Mouse (Mus musculus) erythroblast, adult 5-6 weeks (primary cell): Measurements from ENCODE around the gene Axin1. TPM values are rescaled to one million over a fixed set of nuclear protein-coding genes. Genes with fewer than 3 reads are reported as not detected.
"Not testable (repeated sequence)": the region's sequence is repeated elsewhere in the genome, so short reads cannot be mapped to it uniquely, and the experiment has no call there.

ENCODE experiments used
- ATAC-seq: replicated peaks from 2 replicates; pipeline ENCODE4 v1.8.0; 2016; ENCODE audit warnings: moderate number of reproducible peaks, mild to moderate bottlenecking, moderate TSS enrichment, inconsistent platforms; ENCODE audit not compliant: poor library complexity, low FRiP score, severe bottlenecking
- total RNA-seq, 2 experiments: library from RNA; stranded (forward) in 1 of 2; stranded (reverse) in 1 of 2; fragments of 150-400 nt in 1 of 2; fragments of 200-764, 138-1000 nt in 1 of 2; gene quantifications; 2 replicates each; pipeline versions ENCODE4 v1.2.3 to v1.2.4; 2015 to 2017; ENCODE audit warnings: low replicate concordance in 2 of 2

Gene Axin1
- total RNA-seq (2015; ENCODE audit: low replicate concordance) (5.6 and 6.3 TPM in 2 replicates), total RNA-seq (2017; ENCODE audit: low replicate concordance) (29.1 and 33.9 TPM in 2 replicates)

DNA sequence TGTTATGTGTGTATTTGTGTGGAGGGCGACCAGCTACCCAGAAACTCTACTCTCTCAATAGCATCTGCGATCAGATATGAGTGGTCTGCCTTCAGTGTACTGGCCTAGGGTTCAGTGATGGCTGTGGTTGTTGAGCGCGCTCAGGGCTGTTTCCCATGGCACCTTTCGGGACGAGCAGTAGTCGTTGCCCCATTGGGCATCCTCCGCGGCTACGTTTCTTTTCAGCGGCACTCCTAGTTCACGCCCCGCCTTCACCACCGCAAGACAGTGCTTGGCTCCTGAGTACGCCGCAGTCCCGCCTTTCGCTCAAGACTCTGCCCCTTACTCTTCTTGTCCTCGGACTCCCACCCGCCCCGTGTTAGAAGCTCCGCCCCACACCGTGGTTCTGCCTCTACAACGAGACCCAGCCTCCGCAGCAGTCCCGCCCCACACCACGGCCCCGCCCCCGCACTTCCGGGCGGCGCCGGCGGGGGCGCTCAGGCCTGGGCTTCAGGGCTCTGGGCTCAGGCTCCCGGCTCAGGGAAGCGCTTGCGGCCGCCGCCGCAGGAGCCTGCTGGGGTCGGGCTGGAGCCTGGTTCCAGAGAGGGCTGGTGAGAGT, at the start of gene Axin1:
Gene Axin1, plus strand, starts transcription at position 450 of the 598 bp plus-strand sequence.
- ATAC-seq: peak; percentile 92

DNA sequence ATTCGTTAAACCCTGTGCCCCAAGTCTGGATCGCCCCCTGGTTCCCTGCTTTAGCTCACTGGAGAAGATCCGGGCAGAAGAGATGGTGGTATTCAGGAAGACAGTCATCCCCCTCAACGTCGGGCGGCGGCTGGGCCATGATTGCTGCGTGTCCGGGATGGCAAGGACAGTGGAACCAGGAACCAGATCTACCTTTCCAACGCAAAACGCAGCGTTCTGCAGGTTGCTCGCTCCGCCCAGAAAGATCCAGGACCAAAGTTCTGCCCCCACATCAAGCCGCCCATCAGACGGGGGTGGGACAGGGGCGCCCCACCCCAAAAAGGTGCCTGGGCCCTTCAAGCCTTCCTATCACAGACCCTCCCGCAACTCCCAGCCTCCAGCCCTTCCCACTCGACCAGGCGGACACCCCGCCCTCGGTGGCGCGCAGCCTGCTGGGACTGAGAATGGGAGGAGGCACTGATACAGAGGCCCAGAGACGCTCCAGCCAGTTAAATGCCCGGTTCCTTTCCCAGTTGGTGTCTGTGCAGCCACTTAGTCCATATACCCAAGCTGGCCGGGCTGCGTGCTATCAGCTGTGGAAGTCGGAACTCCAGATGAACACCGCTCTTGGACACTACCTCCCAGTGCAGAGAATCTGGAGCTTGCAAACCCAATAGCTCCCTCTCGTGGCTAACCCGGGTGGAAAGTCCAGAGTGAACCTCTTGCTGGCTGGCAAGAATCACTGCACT, 48.4 kb upstream of the Axin1 start, which contains the start of gene Decr2:
Gene Decr2, minus strand, starts transcription at position 433 of the 728 bp plus-strand sequence.
- peak; percentile 87 for ATAC-seq

DNA sequence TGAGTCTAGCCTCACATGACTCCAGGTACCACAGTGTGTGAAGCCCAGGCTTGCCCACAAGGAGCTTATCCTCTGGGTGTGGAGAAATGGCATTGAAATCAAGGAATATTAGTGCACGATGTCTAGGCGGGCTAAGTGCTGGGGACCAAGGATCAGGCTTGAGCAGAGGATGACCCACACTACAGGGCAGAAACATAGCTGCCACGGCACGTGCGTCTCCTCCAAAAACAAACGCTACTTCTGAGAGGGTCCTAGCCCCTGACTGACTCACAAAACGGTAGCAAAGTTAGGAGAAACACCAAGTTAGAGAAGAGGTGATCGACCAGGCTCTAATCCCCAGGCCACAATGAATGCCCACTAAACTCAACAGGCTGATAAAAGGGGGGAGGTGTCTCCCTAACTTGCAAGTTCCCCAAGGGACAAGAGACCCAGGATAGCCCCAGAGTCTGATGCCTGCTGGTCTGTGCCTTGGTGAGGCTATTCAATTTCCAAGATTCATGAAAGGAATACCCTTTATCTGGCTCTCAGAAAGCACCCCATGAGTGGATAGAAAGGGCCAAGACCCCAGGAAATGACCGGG, 43.9 kb upstream of the Axin1 start:
- no peak for ATAC-seq

DNA sequence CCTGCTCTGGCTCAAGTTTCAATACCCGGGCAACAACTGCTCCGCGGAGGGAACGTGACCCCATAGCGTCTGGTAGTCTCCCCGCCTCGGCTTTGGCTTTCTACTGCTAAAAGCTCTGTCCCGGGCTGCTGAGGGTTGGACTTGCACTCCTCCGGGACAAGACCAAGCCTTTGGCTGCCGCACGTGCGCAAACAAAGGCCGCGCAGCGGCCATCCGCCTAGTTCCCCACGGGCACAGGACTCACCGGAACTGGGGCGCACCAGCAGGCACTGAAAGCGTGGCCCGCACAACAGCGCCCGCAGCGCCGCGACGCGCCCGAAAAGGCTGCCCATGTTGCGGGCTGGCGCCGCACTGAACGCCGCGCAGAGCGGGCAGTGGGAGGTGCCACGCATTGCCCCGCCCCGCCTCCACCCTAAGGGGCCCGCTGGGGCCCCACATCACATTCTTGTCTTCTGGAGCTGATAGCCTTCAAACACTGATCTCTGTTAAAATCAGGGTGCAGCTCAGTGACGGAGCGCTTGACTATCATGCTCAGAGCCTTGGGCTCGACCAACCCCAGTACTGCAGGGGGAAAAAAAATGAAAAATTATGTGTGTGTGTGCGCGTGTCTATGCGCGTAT, 43.3 kb upstream of the Axin1 start, which contains the start of gene Nme4:
Gene Nme4, minus strand, starts transcription at position 482 of the 620 bp plus-strand sequence.
- peak; percentile 61 for ATAC-seq

DNA sequence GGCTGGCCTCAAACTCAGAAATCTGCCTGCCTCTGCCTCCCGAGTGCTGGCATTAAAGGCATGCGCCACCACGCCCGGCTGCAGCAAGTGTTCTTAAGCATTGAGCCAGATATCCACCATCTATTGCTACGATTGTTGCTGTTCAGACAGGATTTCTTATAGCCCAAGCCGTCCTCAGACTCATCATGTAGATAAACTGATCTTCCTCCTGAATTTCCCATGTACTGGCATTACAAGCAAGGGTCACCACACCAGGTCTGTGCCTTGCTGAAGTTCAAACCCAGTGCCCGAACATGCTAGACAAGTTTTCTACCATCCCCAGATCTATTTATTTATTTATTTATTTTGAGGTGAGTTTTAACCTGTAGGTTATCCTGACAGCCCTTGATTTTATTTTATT, 40.0 kb upstream of the Axin1 start:
- no peak for ATAC-seq

DNA sequence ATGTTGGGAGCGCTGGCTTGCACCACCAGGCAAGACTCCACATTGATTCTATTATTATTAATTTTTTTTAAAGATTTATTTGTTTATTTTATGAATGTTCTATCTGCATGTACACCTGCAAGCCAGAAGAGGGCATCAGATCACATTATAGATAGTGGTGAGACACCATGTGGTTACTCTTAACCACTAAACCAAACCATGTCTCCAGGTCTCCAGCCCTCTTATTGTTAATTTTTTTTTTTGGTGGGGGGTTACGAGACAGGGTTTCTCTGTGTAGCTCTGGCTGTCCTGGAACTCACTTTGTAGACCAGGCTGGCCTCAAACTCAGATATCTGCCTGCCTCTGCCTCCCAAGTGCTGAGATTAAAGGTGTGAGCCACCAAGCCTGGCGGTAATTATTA, 39.2 kb upstream of the Axin1 start:
- not testable (repeated sequence) for ATAC-seq

DNA sequence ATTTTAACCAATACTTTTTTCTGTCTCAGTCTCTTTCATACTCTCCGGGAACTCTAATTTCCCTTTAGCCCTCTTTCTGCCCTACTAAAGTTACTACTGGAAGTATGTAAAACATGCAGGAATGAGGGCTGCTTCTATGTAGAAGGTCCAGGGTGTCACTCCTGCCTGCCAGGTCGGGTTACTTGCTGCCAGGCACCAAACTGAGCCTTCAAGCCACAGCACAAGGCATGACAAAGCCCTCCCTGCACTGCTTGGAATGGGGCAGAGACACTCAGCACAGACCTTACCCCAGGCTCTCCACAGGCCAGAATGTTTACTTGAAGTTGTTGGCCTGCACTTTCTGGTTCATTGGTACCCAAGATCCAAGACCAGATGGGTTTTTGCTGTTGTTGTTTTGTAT, 38.3 kb upstream of the Axin1 start:
- ATAC-seq: no peak

DNA sequence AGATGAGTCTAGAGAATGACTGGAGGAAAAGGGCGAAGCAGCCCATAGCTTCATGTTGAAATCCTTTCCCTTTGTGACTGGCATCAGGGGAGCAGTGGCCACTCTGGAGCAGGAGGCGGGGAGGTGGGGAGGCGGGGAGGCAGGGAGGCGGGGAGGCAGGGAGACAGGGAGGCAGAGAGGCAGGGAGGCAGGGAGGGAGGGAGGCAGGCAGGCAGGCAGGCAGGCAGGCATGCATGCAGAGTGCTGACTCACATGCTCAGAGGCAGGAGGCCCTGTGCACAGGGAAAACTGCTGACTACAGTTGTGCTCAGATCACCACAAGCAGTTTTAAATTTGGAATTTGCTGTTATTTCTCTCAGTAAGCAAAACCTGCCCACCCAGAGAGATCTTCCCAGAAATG, 37.0 kb upstream of the Axin1 start:
- no peak for ATAC-seq

DNA sequence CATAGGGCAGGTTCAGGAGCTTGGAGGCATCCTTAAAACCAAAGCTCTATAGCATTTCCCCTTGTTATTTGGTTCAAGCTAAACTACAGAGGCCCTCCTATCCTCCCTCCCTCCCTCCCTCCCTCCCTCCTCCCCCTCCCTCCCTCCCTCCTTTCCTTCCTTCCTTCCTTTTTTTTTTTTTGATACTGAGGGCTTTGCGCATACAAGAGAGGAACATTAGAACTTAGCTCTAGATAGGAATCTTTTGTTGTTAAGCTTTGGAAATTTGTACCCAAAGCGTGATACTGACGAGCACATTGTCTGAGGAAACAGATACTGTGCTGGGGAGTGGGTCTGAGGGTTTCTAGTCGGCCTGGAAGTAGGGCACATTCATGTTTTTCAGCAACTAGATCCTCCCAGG, 32.9 kb upstream of the Axin1 start:
- no peak for ATAC-seq

DNA sequence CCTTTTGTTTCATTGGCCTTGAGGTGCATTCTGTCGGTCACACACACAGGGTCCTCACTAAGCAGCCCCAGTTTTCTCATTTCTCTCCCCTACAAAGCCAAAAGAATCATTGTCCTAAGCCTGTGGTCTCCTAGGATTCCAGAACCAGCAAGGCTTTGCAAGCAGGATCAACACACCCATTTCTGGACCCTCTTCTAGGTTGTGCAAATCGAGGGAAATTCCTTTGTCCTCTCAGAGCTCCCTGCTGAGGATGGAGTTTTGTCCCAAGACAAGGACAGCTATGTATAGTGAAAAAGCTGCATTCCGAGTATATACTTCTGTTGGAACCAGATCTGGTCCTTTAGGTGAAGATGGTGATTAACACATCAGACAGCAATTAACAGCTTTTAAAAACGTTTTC, 28.3 kb upstream of the Axin1 start:
- ATAC-seq: no peak

DNA sequence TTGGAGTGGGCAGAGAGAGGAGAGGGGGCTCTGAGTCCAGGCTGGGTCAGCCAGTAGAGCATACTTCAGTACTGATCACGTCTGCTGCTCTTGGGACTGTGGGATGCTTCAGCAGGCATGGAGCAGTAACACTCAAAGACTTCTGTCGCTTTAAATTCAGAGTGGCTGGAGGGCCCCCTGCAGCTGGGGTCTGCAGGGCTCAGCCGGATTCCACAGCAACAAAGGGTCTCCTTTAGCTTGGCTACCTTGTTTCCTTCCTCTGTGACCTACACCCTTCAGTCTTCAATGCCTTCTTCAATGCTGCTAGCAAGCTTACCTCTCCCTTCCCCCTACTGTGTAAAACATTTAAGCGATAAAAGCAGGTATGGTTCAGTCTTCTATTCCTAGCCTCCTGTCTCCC, 27.5 kb upstream of the Axin1 start:
- no peak for ATAC-seq

DNA sequence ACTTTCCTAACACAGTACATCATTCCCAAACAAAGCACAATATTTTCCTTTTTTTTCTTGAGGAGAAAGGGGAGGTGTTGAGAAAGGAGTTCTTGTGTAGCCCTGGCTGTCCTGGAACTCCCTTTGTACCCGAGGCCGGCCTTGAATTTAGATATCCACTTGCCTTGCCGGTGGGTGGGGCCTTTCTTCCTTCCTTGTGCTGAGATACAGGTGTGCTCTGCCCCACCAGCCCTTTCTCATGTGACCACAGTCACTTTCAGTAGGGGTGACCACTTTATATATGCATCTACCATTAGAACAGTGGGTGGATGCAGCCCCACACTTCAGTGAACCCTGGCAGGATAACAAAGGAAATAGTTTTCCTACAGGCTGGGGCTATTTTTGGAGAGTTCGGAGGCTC, 26.8 kb upstream of the Axin1 start:
- ATAC-seq: no peak

DNA sequence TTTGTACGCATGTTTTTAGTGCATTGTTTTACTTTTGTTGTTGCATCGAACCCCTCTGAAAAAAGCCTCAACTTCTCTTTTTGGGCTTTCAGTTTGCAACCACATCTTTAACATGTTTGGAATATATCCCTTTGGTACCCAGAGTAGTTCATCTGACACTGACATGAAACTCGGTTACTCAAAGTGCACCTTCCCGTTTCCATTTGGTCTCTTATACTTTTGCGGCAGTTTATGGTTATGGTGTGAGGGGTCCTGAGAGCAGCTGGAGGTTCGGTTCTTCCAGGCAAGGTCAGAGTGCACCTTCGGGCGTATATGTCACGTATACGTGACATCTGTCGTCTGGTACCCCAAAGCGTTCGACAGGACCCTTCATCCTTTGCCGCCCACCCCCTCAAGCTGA, 25.7 kb upstream of the Axin1 start:
- ATAC-seq: 0 out of 2 replicates have a peak, but pooled peaks have one; percentile 11

DNA sequence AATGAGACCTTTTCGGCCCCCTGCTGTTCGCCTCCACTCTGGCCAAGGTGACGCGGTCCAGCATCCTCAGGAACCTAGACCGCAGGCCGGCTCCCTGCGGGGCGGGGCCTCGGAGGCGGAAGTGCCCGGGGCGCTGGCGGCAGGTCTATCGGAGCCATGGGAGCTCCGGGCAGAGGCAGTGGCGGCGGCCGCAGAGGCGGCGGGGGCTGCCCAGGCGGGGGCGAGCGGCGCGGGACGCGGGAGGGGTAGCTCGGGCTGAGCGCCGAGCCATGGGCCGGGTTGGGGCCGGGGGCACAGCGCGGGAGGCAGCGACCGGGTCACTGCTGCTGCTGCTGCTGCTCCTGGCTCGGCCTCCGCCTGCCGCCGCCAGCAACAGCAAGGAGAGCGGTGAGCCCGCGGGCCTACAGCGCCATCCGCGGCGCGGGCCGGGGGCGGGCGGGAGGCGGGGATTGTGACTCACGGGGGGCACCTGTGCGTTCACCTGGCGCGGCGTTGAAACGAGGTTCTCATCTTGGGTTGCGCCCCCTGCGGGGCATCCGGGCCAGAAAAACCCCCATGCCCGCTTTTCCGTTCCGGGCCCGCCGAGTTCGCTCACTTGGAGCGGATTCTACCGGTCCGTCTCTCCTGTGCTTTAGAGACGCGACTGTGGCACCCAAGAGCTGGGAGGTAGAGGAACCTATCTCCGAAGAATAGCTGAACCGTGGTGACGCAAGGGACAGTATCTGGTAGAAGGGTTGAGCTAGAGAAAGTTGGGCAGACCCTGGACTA, 25.1 kb upstream of the Axin1 start, which contains the start of gene Tmem8:
Gene Tmem8, plus strand, starts transcription at position 119 of the 768 bp plus-strand sequence.
- ATAC-seq: peak; percentile 86

DNA sequence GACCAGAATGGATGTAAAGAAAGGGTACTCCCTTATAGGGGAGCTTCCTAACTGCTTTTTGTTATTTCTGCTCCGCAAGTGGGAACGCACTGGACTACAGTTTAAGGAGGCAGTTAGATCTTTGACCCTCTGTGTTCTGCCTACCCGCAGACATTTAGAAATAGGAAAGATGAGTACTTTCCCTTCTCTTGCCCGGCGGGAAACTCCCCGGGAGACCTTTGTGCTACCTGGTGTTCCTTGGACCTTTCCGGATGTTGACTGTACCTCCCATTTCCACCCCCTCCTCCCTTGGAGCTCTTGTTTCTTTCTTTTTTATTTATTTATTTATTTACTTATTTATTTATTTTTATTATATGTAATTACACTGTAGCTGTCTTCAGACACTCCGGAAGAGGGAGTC, 24.4 kb upstream of the Axin1 start:
- ATAC-seq: no peak

DNA sequence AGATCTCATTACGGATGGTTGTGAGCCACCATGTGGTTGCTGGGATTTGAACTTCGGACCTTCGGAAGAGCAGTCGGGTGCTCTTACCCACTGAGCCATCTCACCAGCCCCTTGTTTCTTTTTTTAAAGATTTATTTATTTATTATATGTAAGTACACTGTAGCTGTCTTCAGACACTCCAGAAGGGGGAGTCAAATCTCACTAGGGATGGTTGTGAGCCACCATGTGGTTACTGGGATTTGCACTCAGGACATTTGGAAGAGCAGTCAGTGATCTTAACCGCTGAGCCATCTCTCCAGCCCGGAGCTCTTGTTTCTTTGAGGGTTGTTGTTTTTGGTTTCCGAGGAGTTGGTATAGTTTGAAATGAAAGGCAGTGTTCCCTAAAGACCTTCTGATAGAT, 24.0 kb upstream of the Axin1 start:
- not testable (repeated sequence) for ATAC-seq

DNA sequence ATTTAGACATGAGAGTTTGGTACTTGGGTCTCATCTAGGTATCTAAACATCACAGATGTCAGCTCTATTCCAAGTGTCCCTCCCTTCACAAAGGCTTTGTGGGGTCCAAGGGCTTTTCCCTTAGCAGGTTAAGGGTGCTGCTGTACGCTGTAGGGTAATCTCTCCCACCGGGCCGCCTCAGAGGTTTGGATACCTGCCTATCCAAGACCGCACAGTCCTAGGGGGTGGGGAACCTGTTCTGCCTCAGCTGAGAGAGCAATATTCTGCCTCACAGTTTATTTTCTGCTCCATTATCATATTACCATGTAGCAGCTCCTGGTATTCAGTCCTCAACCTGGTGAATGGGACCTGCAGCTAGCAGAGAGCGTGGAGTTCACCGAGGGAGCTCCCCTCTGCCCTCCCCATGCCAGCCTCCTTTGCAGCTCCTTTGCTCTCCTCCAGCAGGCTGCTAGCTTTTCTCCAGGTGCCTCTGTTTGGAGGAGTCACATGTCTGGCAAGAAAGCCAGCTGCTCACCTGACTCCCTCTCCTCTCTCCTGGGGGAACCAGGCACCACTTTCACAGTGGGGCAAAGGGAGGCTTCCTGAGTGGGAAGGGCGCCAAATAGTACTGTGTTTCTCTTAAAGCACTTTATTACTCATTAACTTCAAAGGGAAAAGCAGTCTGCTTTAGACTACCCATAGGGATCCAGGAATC, 23.1 kb upstream of the Axin1 start:
- ATAC-seq: 0 out of 2 replicates have a peak, but pooled peaks have one; percentile 32

DNA sequence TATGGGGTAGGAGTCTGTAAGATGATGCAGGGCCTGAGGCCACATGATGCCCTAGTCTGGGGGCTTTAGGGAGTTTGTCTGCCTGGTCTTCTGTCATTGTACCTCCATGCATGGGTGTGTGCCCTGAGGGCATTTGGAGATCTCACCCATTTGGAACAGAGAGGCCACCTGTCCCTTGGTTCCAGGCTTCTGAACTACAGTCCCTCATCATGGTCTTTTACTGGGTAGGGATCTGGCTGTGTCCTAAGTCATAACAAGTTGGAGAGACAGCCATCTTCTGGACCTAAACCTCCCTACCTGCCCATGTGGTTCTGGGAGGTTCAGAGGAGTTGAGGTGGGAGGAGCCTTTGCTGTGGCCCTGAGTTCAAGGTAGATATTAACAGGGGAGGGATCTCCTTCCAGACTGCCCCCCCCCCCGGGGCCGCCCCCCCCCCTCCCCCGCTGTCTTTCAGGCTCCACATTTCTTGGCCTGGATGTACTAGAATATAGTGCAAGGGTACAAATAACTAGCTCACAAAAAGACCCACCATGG, 22.5 kb upstream of the Axin1 start:
- no peak for ATAC-seq
